Mouse (Mus musculus) erythroblast, adult 5-6 weeks (primary cell): Measurements from ENCODE around the gene Grm5. TPM values are rescaled to one million over a fixed set of nuclear protein-coding genes. Genes with fewer than 3 reads are reported as not detected.

Source experiments
- ATAC-seq: replicated peaks from 2 replicates; pipeline ENCODE4 v1.8.0; 2016; ENCODE audit warnings: moderate number of reproducible peaks, mild to moderate bottlenecking, moderate TSS enrichment, inconsistent platforms; ENCODE audit not compliant: poor library complexity, low FRiP score, severe bottlenecking
- total RNA-seq, 2 experiments: library from RNA; stranded (forward) in 1 of 2; stranded (reverse) in 1 of 2; fragments of 150-400 nt in 1 of 2; fragments of 200-764, 138-1000 nt in 1 of 2; gene quantifications; 2 replicates each; pipeline versions ENCODE4 v1.2.3 to v1.2.4; 2015 to 2017; ENCODE audit warnings: low replicate concordance in 2 of 2

The Grm5 gene
- total RNA-seq, 2 experiments from 2014 or later, result not detected

GRCm38 (mm10) chr7:88129536-88130487 lies 545.8 kb downstream of the Grm5 start:
- no peak for ATAC-seq

GRCm38 (mm10) chr7:88130488-88130849 lies 546.5 kb downstream of the Grm5 start:
- no peak for ATAC-seq

GRCm38 (mm10) chr7:88159542-88160241 lies 575.7 kb downstream of the Grm5 start:
- no peak for ATAC-seq

GRCm38 (mm10) chr7:88161586-88161985 lies 577.6 kb downstream of the Grm5 start:
- no peak for ATAC-seq

Other genes with a start within 250 kb of the Grm5 start
- gene Tyr, start 90.7 kb upstream of the Grm5 start, total RNA-seq (2015; ENCODE audit: low replicate concordance), result not detected in 2 replicates
- gene Tyr, start 90.7 kb upstream of the Grm5 start, total RNA-seq (2017; ENCODE audit: low replicate concordance), result not detected in 2 replicates